Mouse (Mus musculus) kidney, adult 2 months (tissue): ENCODE data around the gene Scn10a.

Source experiments
- CTCF ChIP-seq: fragments of 200-500 bp; conservative IDR thresholded peaks from 2 replicates; pipeline ENCODE4 v1.5.1; 2011; ENCODE audit warnings: low read depth, mild to moderate bottlenecking, control low read depth, low read length, moderate library complexity, mixed read lengths; ENCODE audit not compliant: insufficient read depth, insufficient read length
- POLR2A ChIP-seq: fragments of 200-500 bp; IDR thresholded peaks from one replicate; pipeline ENCODE4 v1.6.1; 2011; ENCODE audit warnings: low read depth, low read length, control low read depth

GRCm38 (mm10) chr9:119578636-119579438, 140.3 kb downstream of the Scn10a start, which contains the start of gene Scn5a:
- TF ChIP-seq CTCF (no peak), POLR2A (no peak)
